Mouse (Mus musculus): ENCODE measurements around the gene Zbtb46.

Zbtb46 gene

DNA sequence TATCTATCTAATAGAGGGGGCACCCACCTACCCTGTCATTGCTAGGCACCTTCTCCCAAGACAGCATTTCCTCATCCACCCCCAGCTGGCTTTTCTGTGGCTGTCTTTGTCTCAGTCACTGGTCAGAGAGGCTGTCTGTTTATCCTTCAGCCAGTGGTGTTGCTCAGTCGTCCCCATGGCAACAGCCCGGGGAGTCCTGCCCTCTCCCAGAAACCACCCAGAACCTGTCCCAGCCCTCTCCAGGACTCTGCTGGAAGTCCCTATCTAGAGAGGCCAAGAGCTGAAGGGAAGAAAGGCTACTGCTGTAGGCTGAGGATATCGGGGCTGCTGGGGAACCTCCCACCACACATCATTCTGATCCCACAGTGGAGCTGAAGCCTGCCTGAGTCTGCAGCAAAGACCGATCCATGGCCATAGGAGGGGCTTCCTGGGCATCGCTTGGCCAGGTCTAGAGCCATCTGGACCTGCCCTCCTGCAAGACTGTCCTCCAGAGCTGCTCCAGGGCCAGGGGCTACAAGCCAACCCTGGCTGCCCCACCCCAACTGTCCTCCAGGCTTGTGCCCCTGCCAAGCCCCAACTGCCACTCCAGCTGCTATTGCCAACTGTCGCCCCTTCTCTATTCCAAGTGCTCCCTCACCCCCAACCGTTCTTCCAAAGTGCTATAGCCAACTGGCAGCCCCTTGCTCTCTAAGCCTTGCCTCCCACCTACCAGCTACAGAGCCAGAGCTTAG, 3.9 kb upstream of the Zbtb46 start:
- DNase-seq, result peak; percentile 59

GRCm38 (mm10) chr2:181462604-181463003, 3.4 kb upstream of the Zbtb46 start:
- no peak for DNase-seq

DNA sequence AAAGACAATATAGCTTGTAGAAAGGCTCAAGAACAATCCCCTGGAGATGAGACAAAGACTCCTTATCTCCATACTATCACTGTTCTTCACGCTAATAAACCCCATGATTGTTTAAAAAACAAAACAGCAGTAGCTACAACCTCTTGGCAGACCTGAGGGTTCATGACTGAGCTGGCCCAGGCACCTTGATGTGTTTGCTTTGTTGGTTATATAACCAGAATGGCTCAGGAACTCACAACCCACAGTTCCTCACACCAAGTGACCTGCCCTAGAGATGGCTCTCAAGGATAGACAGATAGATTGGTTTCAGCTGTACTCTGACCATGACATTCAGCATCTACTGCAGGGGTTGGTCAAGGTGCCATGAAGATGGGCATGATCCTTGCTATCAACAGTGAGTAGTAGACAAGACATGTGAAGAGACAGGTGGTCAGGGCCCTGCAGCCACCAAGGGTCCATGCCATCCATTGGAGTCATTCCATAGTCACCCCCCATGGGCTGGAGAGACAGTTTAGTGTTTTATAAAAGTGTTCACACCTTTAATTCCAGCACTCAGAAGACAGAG, 2.4 kb upstream of the Zbtb46 start:
- no peak for DNase-seq

DNA sequence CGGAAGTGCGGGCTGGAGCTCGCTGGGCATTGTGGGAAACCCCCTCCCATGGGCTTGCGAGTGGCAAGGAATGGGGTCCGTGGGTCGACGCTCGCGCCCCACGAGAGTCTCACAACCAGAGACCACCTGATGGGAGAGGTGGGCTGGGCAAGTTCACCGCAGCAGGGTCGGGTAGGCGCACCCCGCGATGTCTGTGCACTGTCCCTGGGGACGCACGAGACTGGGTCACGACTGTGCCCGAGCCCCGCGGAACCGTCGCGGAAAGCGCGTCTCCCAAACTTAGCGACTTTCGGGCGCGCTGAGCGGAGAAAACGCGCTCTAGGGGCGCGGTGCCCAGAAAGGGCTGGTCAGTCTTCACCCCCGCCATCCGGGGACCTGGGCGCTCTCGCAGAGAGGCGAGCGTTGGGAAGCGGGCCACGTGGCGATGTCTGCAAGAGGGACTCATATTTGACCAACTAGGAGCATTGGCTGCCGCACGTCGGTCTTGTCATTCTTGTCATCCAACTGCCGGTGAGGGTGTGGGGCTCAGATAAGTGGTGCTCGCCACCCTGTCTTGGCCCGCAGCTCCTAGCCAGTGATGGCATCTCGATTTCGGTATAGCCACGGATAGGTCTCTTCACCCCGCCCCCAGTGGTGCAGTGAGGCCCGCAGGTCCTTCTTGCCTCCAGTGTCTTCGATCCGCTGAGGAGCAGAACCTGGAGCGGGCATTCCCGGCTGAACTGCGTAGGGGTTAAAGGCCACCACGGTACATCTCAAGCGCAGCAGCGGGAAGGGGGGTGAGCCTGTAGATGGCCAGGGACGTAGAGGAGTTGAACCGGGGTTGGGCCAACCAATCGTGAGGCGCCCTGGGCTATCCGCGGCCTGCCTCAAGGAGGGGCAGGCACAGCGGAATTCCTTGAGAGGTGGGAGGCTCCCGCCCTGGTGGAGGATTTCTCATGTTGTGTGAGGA, 721 bp upstream of the Zbtb46 start:
- peak; percentile 64 for DNase-seq

DNA sequence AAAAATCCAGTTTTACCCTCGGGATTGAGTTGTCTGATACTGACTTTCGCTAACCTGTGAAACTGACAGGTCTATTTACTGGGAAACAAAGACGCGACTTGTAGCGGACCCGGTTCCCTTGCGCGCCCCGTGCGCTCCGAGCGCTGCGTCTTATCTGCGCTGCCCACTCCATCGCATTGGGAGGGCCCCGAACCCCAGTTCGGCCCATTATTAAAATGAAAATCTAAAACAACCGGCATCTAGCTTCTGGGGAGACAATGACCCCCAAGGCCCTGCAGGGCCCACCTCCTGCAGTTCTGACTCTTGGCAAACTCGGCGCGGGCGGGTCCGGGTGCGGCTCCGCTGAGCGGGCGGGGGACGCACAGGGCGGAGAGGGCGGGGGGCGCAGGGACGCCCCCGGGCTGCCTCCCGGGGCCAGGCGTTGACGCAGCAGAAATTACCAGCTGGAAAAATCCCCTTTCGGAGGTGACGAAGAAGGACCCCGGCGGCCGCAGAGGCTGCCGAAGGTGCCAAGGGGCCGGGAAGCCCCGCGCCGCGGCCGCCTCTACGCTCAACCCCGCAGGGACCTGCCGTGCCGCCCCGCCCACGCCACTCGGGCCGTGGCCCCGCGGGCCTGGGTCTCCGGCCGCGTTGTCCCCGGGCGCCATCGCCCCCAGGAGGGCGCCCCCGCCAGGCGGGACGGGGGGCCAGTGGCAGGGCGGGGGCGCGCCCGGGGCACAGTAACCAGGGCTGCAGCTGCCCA, 644 bp downstream of the Zbtb46 start:
- peak; percentile 54 for DNase-seq

DNA sequence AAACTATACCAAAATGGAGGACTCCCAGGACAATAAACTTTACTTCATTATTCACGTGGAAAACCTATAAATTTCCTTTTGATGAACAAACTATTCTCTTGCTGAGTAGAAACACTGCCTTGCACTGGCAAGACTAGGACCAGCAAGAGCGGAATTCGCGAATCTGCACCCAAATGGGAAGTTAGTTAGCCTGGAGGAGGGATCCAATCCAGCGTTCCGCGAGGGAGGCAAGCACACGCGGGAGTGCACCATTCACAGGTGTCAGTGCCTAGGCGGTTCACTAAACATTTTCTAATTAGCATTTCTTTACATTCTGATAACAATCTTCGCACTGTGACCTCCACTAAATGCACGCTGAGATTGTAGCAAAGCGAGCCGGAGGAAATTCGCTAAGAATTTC, 1.4 kb downstream of the Zbtb46 start:
- no peak for DNase-seq

GRCm38 (mm10) chr2:181455899-181456298, 3.3 kb downstream of the Zbtb46 start:
- DNase-seq, result peak; percentile 42

- DNase-seq, result no peak
Observed at GRCm38 (mm10) chr2:181453274-181453673, 6.0 kb downstream of the Zbtb46 start.

DNA sequence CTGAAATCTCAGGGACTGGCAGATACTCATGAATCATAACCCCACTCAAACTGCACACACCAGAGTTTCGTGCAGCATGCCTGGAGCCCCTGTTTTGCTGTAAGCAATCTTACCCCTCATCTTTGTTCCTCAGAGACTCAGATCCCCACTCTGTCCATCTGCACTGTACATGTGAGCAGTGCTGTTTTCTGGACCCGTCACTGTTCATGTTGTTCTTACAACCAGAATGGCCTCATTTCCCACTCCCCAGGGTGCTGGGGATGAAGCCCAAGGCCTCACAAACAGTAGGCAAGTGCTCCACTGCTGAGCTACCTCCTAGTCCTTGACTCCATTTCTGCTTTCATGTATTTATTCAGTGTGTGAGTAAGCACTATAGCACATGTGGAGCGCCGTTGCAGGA, 7.0 kb downstream of the Zbtb46 start:
- DNase-seq, result no peak

GRCm38 (mm10) chr2:181443016-181443415, 16.2 kb downstream of the Zbtb46 start:
- no peak for DNase-seq

- DNase-seq, result no peak
Observed at GRCm38 (mm10) chr2:181438176-181438575, 21.1 kb downstream of the Zbtb46 start.

DNA sequence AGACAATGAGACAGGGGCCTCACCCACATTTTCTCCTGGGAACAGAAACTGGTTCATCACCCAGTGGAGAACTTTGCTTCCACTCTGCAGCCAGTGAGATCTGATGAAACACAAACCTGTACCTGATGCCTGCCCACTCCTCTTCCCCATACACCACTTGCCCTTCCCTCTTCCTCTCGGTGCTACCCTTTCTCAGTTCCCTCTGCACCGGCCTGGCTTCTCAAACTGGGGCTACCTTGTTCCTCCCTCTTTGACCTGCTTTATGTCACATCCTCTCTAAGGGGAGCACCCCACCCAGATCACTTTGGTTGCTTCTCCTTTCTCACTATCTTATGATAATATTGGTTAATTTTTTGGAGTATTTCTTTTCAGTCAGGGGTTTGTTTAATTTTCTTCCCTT, 23.0 kb downstream of the Zbtb46 start:
- DNase-seq, result no peak

- no peak for DNase-seq
Observed at GRCm38 (mm10) chr2:181423834-181424233, 35.4 kb downstream of the Zbtb46 start.

DNA sequence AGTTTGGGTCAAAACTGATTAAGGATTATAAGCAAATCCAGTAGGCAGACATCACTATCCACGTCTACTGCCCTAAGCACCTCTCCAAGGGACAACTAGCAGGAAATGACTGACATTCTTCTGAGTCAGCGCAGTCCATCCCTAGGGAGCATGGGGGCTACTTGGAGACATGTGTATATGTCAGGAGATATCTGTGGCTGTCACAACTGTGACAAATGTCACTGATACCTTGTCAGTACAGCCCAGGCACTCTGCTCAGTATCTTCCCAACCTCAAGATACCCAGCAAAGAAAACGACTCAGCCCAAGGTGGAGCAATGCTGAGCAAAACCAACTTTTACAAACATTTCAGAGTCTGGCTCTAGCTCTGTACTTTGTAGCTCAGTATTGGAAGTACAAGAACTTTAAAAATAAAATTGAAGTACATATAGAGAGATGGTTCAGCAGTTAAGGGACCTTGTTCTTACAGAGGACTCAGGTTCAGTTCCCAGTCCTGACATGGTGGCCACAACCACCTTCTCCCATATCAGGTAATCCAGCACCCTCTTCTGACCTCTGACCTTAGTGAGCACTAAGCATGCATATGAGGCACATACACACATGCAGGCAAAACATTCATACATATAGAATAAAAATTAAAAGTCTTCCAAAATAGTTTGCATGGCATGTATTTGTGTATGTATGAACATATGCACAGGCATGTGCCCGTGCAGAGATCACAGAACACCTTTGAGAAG, 38.2 kb downstream of the Zbtb46 start:
- DNase-seq, result no peak

DNA sequence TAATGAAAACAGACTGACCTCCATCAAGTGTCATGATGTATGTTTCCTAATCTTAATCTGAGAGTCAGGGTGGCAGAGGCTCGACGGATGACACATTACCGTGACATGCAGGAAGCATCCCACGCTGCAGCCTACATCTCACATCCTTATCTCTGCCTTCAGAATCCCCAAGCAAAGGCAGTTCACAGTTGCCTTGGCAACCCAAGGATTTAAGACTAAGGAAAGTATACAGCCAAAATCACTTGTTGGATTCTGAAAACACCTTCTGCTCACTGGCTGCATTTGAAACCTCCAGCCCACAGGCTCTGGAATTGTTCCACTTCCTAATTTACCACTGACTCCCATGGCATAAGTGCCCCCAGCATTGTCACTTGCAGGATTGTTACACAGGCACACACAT, 38.8 kb downstream of the Zbtb46 start:
- no peak for DNase-seq

DNA sequence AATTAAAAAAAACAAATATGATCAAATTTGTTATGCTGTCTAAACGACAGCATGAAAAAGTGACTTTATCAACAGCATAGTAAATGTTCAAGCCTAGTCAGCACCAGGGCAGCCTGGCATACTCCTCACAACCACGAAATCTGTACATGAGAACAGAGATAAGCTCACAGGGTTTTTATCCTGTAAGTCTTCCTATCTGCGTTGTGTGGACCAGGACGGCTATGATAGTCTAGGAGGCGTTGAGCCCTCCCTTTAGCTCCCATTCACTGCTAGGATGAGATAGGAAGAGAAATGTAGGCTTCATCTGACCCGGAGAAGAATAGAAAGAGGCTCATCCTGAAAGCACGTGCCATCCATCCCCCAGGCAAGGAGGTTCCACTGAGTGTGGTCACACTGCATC, 39.9 kb downstream of the Zbtb46 start:
- DNase-seq, result no peak

- DNase-seq, result peak; percentile 25
Observed at GRCm38 (mm10) chr2:181415945-181416344, 43.3 kb downstream of the Zbtb46 start.

DNA sequence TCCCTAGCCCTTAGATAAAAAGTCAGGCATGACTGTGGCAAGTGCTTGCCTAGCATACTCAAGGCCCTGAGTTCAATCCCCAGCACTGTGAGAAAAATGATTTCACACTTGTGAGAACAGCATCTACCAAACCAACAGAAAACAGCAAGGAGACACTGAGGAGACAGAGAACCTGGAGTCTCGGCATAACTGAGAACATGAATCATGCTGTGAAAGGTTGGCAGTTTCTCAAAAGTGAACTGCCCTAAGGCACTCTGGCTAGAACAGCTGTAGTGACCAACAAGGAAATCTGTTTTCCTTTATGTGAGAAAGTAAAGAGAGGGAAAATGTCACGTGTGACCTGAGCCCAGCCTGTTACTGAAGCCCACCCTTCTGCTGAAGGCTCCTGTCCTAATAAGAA, 46.1 kb downstream of the Zbtb46 start:
- DNase-seq, result no peak

- DNase-seq, result peak; percentile 79
Observed at GRCm38 (mm10) chr2:181410760-181411473, 48.3 kb downstream of the Zbtb46 start.

DNA sequence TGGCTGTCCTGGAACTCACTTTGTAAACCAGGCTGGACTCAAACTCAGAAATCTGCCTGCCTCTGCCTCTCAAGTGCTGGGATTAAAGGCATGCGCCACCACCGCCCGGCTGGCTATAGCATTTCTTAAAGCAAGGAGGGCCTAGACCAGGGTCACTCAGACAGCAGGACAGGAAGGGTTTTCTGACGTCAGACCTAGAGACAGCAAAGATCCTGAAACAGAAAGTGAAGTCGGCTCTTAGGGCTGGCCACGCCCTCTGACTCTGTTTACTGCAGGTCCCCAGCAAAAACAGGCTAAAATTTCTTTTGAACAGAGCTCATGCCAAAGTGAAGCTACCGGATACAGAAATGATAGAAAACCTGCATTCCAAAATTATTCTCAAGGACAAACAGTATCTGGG, 49.6 kb downstream of the Zbtb46 start:
- no peak for DNase-seq

DNA sequence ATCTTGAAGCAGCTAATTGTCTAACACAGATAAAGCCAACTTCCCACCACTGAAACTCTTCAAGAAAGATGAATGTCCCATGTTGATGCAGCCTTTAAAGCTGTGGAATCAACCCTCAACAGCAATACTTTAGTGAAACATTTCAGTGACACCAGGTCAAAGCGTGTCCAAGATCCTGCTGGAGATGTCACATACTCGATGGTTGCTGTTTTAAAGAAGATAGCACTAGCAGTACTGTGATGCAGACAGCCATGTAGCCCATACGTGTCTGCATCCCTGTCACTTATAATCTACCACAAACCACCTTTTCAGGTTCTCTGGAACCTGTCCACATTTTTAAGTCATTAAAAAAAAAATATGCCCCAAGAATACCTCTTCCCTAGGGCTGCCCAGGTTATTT, 55.5 kb downstream of the Zbtb46 start:
- no peak for DNase-seq

- DNase-seq, result no peak
Observed at GRCm38 (mm10) chr2:181401497-181401896, 57.7 kb downstream of the Zbtb46 start.
